Mouse (Mus musculus): Measurements from ENCODE around the gene Tmco4.

Tmco4 gene

GRCm38 (mm10) chr4:138972827-138973718 is at the start of gene Tmco4:
TSS of gene Tmco4 (plus strand) at chr4:138972888.
- no peak for DNase-seq

- DNase-seq = no peak
These were observed 47.1 kb upstream of the Tmco4 start for GRCm38 (mm10) chr4:138925561-138925960.

GRCm38 (mm10) chr4:138933862-138934261 is 38.8 kb upstream of the Tmco4 start:
- no peak for DNase-seq

GRCm38 (mm10) chr4:138934456-138935145 is 38.1 kb upstream of the Tmco4 start:
- DNase-seq = no peak

GRCm38 (mm10) chr4:138938495-138939269 is 34.0 kb upstream of the Tmco4 start:
- no peak for DNase-seq

- no peak for DNase-seq
These were observed 33.2 kb upstream of the Tmco4 start for GRCm38 (mm10) chr4:138939481-138939880.

- DNase-seq = no peak
These were observed 31.3 kb upstream of the Tmco4 start for GRCm38 (mm10) chr4:138941401-138941800.

GRCm38 (mm10) chr4:138941966-138942365 is 30.7 kb upstream of the Tmco4 start:
- DNase-seq = no peak

- DNase-seq = no peak
These were observed 29.0 kb upstream of the Tmco4 start for GRCm38 (mm10) chr4:138943730-138944129.

DNA sequence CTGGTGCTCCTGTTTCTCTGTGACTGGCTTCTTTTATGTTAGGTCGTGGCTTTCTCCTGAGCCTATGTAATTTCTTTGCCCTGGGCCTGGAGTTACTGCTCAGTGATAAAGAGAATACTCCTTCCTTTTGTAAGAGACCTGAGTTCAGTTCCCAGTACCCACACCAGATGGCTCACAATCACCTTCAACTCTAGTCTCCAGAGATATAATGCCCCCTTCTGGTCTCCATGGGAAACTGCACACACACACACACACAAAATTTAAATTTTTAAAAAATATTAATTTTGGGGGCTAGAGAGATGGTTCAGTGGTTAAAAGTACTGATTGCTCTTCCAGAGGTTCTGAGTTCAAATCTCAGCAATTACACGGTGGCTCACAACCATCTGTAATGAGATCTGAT is 24.4 kb upstream of the Tmco4 start:
- no peak for DNase-seq

- no peak for DNase-seq
These were observed 14.1 kb upstream of the Tmco4 start for GRCm38 (mm10) chr4:138958612-138959011.

- no peak for DNase-seq
These were observed 13.6 kb upstream of the Tmco4 start for GRCm38 (mm10) chr4:138959120-138959519.

DNA sequence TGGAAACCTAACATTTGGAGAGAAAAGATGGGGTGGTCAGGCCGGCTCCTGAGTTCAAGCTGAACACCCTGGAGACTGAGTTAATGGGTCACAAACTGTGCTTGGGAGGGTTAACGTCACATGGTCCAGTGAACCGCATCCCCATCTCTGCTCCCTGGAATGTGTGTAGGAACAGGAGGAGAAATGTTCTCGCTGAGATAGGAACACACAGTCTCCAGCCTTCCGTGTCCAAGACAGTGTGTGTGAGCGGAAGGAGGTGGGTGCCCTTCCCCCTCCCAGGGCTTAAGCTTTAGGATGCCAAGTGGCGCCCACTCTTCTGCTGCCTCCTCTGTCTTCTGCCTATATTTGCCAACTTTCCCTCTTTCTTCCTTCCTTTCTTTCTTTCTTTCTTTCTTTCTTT is 12.8 kb upstream of the Tmco4 start:
- DNase-seq = no peak

DNA sequence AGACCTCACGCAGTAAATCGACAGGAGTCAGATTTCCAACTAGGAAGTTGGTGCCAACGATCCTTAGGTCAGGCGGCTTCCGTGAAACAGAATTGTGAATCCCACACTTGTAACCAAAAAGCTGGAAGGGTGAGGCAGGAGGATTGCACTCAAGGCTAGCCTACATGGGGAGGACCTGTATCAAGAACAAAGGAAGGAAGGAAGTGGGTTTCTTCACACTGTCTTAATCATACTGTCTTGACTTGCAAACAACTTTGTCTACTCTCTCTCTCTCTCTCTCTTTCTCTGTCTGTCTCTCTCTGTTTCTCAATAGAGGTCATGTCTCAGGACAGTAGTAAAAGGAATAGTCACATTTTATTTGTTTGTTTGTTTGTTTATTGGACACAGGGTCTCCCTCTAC is 10.0 kb upstream of the Tmco4 start:
- DNase-seq = no peak

DNA sequence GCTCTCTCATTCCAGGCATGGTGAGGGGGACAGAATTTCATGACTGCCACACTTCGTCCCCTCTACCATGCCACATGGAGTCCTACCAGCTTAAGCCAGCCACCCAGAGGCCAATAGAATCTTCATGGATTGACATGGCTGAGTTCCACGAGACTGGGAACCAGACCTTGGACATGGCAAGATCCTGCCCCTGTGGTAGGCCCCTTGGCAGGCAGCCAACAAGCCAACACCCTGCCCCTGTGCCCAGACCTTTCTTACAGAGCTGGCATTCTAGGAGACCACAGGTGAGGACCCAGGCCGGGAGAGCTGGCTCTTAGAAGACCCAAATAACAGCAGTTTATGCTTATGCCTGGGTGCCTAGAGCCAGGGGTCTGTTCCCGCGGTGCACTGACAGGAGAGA is 6.8 kb upstream of the Tmco4 start:
- no peak for DNase-seq

DNA sequence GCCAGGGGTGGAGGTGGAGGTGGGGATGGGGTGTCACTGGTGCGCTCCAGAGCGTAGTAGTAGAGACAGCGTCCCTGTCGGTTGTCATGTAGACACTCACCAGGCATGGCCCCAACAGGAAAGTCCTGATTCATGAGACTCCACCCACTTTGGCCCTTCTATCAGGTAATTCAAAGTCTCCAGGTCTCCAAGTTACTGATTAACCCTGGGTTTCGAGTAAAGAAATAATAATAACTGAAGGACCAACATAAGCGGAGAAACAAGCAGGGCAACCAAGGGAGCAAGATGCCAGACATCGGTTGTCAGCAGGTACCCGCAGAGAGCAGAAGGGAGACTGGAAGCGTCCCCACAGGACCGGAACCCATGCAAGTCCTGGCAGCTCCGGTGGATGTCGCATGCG is 5.8 kb upstream of the Tmco4 start, which contains the start of gene Rnf186:
Gene Rnf186, plus strand, starts transcription at position 247 of the 400 bp plus-strand sequence.
- DNase-seq = no peak

GRCm38 (mm10) chr4:138967485-138967884 is 5.2 kb upstream of the Tmco4 start:
- DNase-seq = no peak

DNA sequence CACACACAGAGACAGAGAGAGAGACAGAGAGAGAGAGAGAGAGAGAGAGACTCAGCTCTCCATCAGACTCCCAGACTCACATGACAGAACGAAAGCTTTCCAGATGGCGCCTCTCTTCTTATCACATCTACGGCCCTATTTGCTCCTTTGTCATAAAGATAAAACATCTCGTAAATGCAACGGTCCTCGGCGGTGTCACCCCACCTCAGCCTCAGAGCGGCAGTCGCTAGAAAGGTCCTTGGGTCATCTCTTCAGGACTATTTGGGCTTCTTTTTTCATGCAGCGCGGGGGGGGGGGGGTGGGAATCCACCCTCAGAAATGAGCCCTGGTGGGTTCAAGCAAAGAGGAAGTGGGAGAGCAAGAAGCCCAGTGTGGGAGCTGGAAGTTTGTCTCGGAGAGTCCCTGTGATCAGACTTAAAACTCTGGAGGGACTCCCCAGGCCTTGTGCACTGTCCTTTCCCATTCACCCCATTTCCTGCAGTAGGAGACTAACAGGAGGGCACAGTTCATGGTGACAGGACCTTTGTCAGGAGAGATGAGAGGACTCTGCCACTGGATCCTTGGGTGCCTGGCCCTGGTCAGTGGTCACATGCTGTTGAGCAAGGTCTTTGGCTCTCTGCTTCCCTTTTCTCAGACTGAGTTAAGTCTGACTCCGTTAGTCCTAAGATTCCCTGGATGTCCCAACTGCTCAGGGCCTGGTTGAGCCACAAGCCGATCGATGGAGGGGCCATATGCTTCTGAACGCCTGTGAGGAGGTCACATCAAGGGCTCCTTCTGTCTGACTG is 3.7 kb upstream of the Tmco4 start:
- no peak for DNase-seq

DNA sequence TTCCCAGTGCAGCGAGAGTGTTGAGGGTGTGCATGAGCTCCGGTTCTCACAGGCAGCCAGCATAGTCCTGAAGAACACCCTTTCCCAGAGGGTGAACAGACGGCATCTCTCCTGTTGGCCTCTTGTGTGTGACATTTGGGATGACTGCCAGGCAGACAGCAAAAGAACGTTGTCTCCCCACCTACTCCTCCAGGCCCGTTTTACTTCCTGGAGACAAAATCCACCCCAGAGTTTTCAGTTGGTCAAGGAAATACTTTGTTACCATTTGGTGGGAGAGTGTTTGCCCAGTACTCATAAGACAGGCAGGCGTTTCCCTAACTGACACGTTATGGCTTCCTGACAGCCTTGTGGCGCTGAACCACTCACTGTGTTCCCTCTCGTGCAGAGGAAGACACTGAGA is 3.0 kb upstream of the Tmco4 start:
- no peak for DNase-seq

DNA sequence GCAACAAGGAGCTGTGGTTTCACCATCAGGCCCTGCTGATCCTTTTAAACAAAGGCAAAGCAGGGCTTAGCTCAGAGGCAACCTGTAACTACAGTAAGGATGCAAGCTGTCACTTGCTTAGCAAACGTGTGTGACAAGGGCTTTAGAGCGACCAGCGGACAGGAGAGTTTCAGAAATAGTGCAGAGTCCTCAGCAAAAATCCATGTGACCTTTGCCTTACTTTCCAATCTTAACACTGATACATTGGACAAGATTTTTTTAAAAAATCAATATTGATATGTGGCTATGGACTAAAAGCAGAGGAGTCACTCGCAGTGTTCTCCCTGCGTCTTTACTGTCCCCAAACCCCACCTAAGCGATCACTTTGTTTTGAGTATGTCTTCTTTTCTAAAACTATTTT is 1.3 kb upstream of the Tmco4 start:
- DNase-seq = no peak

DNA sequence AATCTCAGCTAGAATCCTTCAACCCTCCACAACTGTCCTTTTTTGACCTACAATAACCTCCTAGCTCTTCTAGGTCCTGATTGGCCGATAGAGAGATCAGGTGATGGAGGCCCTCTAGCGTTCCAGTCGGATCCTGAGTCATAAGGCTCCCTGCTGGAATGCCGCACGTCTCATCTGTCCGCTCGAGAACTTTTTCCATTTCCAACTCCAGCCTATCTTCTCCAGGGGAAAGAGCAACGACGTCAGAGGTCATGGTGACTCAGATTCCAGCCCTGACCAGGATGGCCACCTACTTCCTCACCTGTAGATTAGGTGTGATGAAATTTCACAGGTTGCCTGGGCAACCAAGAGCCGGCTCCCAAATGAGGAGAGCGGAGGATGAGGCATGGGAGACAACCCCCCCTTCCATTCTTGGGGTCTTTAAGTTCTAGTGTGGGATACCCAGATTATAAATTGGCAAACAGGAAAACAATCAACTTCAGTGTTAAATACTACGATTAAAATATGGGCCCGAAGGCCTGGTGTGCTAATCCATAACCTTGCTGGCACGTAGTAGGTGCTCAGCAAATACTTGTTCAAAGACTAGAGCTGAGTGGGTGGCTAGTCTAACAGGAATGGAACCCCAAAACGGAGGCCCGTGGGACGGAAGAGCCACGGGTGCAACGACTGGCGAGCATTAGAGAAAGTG is 405 bp upstream of the Tmco4 start:
- no peak for DNase-seq

- no peak for DNase-seq
These were observed 1.0 kb downstream of the Tmco4 start for GRCm38 (mm10) chr4:138973719-138974115.
